Mouse (Mus musculus): ENCODE data around the gene Gm6217.
A peak's percentile ranks its signal among the peaks of the same experiment; 100 is the strongest.
"Not testable (repeated sequence)": the region's sequence is repeated elsewhere in the genome, so short reads cannot be mapped to it uniquely, and the experiment has no call there.

Gm6217 gene

DNA sequence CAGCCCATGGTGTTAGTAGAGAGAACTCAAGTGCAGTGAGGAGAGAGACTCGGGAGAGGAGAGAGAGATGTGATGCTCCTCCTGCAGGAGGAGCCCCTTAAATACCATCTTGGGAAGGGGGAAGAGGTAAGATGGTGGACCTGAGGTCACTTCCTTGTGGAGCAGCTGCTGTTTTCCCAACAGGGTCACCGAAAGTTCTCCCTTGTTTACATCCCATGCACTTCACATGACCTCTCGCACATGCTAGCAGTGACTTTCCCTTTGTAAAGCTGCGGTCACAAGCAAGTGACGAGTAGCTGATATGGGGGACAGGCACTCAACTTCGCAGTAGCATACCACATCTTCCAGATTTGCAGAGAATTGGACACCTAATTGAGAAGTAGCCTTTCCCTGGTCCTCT, at the start of gene Gm6217:
Gene Gm6217 (minus strand): TSS at position 74 of the 400 bp plus-strand sequence.
- not testable (repeated sequence) for DNase-seq

DNA sequence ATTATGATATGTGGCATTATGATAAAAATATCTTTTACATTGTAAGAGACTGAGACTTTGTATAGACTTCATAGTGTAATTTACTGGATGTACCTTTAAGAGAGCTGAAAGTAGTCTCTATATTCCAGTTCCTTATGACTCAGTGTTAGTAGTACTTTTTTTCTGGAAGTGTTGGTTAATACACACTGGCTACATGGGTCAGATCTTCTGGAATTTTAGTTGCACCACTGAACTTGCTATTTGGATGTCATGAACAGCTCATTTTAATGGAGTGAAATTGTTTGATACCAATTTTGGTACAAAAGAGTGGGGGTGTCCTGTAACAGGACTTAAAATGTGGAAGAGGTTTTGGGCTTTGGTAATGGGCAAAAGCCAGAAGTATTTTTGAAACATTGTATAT, 46.6 kb upstream of the Gm6217 start:
- DNase-seq, result no peak

DNA sequence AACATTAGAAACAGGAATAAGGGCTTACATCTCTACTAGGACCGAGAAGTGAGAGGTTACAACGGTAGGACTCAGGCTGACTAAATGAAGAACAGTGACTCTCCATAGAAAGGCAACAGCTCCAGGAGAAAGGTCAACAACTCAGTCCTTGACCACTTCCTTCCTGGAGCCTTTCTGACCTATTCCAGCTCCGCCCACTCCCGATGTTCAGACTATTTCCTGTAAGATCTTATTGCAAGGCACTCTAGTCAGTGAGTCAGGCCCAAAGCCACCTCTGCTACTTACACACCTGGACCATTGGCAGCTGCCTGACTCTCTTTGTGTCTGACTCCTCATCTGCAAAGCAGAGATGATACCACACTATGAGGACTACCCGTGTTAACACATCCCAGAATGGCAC, 44.6 kb upstream of the Gm6217 start:
- no peak for DNase-seq

DNA sequence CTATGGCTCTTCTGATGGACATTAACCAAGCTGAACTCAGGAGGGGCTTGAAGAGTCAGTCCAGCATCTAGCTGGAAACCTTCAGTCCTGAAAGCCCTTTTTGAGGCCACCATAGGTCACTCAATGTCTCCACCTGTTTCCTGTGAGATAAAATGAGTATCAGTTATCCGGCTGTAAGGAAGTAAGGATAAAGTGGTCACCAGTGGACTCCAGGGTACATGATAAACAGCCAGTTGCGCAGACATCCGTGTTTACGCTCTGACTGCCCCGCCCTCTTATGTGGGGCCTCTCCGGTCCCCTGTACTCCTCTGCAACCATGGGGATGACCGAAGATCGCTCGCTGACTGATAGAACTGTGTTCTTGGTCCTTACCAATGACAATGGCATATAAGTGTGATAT, 43.1 kb upstream of the Gm6217 start:
- peak; percentile 18 for DNase-seq

DNA sequence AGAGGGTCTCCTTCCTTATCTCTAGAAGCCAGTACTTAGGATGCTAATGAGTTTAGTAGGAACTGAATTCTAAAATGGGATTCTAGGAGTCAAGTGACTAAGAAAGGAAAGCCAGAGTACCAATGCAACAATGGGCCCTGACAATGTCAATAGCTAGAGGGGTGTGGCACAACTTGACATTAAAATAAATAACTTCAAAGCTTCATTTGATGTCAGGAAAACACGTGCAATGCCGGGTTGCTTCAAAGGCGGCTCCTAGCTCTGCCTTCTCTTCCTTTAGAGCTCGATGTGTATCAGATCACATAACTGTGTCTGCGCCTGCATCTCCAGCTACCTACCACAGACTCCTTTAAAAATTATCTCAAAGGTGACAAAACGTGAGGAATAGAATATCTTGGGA, 42.7 kb upstream of the Gm6217 start:
- no peak for DNase-seq

DNA sequence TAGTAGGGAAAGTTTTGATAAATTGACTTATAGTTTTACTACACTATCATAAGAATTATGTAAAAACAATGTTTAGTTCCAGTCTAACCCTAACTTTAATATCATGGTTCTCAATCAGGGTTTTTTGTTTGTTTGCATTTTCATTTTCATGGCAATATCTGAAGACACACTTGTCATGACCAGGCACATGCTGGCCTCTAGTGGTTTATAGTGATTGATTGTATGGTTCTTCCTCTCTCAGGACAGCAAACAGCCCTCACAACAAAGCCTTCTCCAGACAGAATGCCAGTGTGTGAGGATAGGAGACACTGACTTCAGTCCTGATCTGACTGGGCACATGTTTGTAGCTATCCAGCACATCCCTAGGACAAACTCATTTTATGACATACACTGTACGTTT, 42.0 kb upstream of the Gm6217 start:
- no peak for DNase-seq

DNA sequence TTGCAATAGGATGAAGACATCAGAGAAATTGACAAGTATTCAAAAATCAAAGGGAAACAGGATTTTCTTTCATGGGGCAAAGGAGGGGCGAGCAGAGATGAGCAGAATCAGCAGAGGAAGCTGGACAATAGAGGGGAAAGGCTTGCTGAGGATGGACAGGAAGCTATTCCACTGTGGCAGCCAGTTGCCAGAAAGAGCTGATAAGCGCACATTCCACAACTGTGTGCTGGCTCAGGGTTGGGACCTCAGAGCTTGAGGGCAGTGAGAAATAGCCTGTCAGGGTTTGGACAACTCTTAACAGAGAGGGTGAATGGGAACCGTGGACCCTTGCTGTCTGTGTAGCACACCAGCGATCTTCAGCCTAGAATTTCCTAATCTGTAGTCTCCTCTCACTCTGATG, 40.8 kb upstream of the Gm6217 start:
- DNase-seq, result peak; percentile 36

DNA sequence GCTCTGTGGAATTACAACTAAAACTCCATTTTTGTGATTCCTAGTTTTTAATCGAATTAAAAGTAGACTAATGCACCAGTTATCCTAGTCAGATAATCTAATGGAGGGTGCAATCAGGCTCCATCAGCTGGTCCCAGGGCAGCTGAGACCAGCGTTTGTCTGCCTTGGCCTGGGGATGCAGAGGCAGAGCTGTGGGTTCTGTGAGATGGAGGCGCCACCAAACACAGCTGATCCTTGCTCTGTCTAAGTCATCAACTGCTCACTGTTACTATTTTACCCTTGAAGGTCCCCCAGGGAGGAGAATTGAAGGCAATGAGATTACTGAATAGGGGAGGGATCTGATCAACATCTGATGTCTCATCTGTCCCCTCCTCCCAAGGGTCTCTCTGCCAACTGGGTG, 35.2 kb upstream of the Gm6217 start:
- DNase-seq, result peak; percentile 15

DNA sequence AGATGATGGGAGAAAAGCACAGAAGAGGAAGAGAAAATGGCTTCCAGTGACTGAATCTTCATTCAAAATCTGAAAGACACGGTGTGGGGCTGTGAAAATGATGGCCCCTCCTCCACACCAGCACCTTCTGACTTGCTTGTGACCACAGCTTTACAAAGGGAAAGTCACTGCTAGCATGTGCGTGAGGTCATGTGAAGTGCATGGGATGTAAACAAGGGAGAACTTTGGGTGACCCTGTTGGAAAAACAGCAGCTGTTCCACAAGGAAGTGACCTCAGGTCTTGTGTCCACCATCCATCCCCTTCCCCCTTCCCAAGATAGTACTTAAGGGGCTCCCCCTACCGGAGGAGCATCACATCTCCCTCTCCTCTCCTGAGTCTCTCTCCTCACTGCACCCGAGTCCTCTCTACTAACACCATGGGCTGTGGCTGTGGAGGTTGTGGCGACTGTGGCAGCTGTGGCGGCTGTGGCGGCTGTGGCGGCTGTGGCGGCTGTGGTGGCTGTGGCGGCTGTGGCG, 28.7 kb upstream of the Gm6217 start, which contains the start of gene Gm47955:
Gene Gm47955 (plus strand): TSS at position 417 of the 516 bp plus-strand sequence.
- DNase-seq, result no peak

DNA sequence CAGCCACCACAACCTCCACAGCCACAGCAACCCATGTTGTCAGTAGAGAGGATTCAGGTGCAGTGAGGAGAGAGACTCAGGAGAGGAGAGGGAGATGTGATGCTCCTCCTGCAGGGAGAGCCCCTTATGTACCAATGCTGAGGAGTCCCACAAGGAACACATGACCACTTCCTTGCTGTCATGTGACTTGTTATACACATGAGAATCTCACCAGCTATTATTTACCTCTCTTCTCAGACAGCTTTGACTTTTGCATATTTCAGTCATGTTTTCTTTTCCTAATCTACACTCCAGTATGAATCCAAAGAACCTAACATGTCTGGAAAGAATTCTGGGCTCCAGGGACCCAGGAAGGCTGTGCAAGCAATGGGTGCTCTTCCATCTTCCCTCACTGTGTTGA, 24.7 kb upstream of the Gm6217 start, which contains the start of gene Gm7544:
Gene Gm7544 (minus strand): TSS at position 101 of the 400 bp plus-strand sequence.
- DNase-seq, result not testable (repeated sequence)

DNA sequence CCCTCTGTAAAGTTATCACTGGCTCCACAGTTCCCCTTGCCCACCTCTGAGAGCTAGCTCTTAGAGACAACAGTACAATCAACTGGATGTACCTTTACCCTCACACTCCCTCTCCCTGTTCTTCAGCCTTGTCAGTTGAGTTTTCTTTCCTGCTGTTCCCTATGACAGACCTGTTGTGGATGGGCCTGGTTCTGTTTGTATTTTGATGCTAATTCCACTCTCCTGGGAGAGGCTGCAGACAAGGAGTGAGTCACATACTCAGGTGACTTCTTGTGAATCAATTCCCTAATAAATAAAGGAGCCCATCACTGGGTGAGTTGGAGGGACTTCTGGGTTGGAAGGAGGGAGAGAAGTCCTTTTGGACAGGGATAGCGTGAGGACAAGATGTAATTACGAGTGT, 17.4 kb upstream of the Gm6217 start:
- DNase-seq, result no peak

DNA sequence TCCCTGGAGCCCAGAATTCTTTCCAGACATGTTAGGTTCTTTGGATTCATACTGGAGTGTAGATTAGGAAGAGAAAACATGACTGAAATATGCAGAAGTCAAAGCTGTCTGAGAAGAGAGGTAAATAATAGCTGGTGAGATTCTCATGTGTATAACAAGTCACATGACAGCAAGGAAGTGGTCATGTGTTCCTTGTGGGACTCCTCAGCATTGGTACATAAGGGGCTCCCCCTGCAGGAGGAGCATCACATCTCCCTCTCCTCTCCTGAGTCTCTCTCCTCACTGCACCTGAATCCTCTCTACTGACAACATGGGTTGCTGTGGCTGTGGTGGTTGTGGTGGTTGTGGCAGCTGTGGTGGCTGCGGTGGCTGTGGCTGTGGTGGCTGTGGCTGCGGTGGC, 14.8 kb upstream of the Gm6217 start:
- DNase-seq, result not testable (repeated sequence)

DNA sequence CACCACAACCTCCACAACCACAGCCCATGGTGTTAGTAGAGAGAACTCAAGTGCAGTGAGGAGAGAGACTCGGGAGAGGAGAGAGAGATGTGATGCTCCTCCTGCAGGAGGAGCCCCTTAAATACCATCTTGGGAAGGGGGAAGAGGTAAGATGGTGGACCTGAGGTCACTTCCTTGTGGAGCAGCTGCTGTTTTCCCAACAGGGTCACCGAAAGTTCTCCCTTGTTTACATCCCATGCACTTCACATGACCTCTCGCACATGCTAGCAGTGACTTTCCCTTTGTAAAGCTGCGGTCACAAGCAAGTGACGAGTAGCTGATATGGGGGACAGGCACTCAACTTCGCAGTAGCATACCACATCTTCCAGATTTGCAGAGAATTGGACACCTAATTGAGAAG, 12.1 kb upstream of the Gm6217 start, which contains the start of gene A030003K21Rik:
Gene A030003K21Rik (minus strand): TSS at position 94 of the 400 bp plus-strand sequence.
- not testable (repeated sequence) for DNase-seq

DNA sequence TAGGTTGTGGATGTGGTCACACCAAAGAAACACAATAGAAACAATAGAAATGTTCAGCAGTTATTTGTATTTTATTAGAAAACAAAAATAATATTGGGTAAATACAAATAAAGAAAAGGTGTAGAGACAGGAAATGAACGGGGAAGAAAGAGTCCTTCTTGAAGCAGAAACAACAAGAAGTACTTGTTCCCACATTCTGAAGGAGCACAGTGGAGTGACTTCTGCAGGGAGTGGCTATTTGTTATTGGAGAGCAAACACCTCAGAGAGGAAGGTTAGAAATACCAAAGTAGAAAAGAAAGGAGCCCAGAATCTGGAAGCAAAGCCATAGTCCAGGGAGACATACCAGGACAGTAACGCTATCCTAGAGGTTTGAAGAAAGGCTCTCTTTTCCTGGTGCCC, 11.3 kb upstream of the Gm6217 start:
- DNase-seq, result not testable (repeated sequence)

DNA sequence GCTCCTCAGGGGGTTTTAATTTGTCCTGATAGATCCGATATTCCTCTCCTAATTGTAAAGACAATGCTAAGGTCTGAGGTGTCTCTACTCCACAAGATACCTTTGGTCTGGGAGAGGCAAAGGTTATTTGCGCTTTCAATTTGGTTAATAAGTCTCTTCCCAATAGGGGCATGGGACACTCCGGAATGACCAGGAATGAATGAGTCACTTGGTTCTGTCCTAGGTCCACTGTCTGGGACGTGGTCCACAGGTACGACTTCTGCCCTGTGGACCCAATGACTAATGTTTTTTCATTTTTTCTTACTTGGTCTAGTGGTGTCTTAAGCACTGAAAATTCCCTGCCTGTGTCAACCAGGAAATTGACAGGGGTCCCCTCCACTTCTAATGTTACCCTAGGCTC, 7.5 kb upstream of the Gm6217 start:
- DNase-seq, result no peak

DNA sequence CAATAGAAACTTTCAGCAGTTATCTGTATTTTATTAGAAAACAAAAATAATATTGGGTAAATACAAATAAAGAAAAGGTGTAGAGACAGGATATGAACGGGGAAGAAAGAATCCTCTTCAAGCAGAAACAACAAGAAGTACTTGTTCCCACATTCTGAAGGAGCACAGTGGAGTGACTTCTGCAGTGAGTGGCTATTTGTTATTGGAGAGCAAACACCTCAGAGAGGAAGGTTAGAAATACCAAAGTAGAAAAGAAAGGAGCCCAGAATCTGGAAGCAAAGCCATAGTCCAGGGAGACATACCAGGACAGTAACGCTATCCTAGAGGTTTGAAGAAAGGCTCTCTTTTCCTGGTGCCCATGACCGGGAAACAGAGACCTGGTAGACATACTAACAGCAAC, 641 bp downstream of the Gm6217 start:
- DNase-seq, result not testable (repeated sequence)

DNA sequence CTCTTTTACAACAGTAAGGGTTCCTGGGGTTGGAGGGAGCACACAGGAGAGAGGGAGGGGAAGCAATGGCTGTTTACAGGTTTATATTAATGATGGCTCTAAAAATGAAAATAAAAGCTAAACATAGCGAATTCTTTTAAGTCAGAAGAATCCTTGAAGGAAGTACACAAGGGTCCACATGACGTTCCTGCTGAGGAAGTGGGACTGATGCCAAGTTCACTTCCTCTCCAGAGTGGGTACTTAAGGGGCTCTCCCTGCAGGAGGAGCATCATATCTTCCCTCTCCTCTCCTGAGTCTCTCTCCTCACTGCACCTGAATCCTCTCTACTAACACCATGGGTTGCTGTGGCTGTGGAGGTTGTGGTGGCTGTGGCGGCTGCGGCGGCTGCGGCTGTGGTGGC, 6.5 kb downstream of the Gm6217 start, which contains the start of gene A030014E15Rik:
Gene A030014E15Rik (plus strand): TSS at position 268 of the 400 bp plus-strand sequence.
- no peak for DNase-seq

DNA sequence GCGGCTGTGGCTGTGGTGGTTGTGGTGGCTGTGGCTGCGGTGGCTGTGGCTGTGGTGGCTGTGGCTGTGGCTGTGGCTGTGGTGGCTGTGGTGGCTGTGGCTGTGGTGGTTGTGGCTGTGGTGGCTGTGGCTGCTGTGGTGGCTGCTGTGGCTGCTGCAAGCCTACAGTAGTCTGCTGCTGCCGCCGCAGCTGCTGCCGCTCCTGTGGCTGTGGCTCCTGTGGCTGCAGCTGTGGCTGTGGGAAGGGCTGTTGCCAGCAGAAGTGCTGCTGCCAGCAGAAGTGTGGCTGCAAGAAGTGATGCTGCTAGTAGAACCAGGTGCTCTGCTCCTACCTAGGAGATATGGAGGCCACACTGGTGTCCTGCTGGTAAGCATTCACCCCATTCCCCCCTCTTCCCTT, 17.8 kb downstream of the Gm6217 start:
- not testable (repeated sequence) for DNase-seq

DNA sequence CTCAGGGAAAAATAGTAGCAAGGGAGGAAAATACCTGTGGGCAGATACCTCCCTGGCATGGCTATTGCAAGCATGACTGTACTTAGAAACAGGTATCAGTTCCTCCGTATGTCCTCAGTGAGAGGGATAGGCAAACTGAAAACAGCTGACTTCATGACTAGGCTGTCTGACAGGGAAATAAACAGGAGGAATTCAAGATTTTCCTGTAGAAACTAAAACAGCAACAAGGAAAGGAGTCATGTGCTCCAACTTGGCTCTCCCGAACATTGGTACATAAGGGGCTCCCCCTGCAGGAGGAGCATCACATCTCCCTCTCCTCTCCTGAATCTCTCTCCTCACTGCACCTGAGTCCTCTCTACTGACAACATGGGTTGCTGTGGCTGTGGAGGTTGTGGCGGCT, 18.2 kb downstream of the Gm6217 start, which contains the start of gene A030005L19Rik:
Gene A030005L19Rik (plus strand): TSS at position 301 of the 400 bp plus-strand sequence.
- no peak for DNase-seq

DNA sequence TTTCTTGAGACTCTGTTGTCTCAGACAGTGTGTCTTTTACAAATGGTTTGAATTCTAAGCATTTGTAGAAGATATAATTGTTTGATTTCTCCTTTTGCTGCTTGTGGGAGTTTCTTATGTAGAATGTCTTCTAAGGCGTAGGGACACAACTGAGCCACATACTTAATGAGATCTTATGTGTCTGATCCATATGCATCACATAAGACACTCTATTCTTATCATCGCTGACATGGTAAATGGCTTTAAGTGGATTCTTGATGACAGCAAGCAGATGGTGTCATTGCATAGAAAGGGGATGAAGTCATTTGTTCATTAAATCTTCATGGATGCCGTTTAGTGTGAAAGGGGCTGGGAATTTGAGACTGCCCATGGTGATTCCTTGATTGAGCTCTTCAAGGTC, 25.3 kb downstream of the Gm6217 start:
- DNase-seq, result no peak

DNA sequence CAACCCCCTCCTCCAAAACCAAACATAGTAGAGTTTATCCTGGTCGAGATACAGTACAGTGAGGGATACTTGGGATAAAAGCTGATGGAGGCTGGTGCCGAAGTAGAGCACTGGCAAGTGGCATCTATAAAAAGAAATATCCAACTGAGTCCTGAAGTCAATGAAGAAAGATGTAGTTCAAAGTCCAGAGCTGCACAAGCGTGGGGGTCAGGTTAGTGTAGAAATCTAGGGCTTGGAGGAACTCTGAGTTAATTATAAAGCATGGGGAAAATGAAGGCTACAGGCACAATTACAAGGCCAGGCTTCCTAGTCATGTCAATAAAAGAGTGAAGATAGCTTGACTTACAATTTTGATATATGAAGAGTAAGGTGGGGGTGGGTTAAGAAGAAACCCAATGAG, 30.0 kb downstream of the Gm6217 start:
- no peak for DNase-seq

DNA sequence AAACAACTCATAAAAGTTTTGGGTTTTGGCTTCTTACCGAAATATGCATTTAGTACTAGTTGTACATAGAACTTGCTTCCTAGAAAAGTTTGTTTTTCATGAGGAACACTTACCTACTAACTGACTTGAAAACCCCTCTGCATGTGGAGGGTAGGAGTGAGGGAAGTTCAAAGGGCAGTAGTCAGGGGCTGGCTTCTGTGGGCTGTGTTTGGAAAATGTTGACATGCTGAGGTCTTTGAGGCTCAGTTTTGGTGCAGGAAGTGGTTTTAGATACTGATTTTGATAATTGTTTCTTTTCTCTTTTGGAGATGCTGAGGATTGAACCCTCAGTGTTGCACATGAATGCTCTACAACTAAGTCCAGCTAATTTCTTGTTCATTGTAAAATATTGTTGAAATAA, 30.6 kb downstream of the Gm6217 start:
- no peak for DNase-seq

DNA sequence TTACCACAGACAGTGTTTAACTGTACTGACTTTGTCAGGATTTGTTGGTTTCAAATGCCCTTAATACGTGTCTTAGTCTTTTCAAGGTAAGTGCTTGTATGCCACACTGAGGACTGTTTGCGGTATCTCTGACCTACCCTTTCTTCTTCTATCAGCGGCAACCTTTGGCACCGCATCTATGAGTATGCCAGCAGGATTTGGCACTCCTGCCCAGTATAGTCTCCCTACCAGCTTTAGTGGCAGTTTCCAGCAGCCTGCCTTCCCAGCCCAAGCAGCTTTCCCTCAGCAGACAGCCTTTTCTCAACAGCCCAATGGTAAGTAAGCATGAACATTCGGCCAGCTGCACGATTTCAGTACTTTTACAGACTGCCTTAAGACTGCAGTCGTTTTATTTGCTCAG, 37.9 kb downstream of the Gm6217 start:
- DNase-seq, result no peak
